Mouse (Mus musculus): Measurements from ENCODE around the gene Chil4. TPM values are rescaled to one million over a fixed set of nuclear protein-coding genes. Genes with fewer than 3 reads are reported as not detected.
"Not testable (repeated sequence)": the region's sequence is repeated elsewhere in the genome, so short reads cannot be mapped to it uniquely, and the experiment has no call there.

The Chil4 gene
- total RNA-seq (2021), result not detected
- long read RNA-seq, experiment 1, result 0 reads
- long read RNA-seq, experiment 2, result 0 reads

DNA sequence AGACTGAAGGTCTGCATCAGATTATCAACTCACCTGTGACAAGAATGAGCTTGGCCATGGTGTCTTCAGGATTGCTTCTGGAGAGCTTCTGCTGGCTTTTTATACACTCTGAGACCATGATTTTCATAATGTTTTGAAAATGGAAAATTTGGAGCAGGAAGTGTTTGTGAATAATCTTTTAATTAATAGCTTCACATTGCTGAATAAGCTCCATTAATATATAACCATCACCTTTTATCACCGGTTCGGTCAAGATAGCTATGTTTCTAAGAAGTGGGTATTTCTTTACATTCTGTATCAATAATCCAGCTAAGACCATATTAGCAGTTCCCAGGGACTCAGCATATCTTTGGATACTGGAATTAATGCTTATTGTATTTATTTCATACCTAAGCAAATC is at the start of gene Chil4:
TSS of gene Chil4 (minus strand) at position 101 of the 400 bp plus-strand sequence.
- DNase-seq (ENCODE audit: low spot score in 2 of 2), result no peak
- intact Hi-C loops (cut with DNase I), result no loop called here

DNA sequence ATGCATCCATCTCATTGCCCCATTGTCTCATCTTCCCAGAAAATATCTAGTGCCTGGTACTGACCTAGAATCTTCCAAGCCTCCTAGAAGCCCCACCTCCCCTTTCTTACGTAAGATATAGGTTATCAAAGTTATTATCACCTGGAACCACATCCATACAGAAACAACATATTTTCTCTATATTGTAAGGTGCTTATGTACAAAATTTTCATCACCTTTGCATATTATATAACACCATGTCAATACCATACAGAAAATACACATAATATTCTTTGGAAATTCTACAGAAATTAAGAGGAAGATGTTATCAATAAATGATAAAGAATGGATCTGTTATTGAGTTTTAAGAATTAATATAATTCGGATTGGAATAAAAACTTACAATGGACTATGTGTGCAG is 46.5 kb upstream of the Chil4 start:
- intact Hi-C loops (cut with DNase I), result no loop called here

DNA sequence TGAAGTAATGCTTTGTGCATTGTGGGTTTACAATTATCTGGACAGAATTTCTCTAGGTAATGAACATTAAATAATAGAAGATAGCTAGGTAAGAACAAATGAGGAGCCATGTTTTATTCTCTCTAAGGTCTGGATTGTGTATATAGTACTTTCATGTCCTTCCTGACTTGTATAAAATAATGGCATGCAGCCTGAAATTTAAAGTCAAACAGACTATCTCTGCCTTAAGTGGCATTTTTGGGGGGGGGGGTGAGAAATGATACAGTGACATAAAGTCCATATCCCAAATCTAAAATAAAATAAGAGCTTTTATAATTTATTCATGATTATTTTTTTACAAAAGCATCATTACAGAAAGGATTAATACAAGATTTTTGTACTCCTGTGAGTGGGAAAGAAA is 45.5 kb upstream of the Chil4 start:
- DNase-seq (ENCODE audit: low spot score in 2 of 2), result no peak
- intact Hi-C loops (cut with DNase I), result no loop called here

More for the DNA sequence above, 46.5 kb upstream of the Chil4 start:
- DNase-seq (ENCODE audit: low spot score in 2 of 2), result no peak

DNA sequence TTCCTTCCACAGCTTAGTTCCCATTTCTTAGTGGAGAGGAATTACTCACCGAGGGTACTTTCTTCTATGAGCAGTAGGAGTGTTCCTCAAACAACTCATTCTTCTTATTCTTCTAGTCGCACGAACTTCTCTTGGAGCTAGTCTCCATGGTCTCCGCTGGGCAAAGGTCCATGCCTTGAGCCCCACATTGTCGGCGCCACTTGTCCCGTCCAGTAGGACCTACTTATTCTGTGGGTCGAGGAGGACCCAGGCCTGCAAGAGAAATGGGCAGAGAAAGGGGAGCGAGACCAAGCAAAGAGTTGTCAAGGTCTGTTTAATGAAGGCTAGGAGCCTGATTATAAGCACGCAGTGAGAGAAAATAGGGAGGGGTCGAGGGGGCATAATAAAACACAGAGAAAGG is 37.8 kb upstream of the Chil4 start:
- intact Hi-C loops (cut with DNase I); DNase-seq (ENCODE audit: low spot score in 2 of 2): not testable (repeated sequence)

DNA sequence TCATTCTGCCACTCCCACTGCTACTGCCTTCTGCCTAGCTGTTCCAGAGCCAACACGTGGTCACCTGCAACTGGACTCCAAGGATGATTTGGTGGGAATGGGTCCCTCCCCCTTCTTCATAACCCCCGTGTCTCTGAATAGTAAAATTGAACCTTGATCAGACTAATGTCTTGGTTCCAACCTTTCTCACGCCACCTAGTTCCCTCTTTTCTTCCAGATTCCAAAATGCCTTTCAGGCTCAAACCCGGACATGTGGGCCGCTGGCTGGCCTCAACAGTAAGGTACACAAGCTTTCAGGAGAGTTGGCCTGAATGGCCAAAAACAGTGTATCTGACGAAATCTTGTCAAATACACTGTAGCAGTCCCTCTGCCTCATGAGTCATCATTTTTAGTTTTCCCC is 33.4 kb upstream of the Chil4 start:
- no peak for DNase-seq (ENCODE audit: low spot score in 2 of 2)
- intact Hi-C loops (cut with DNase I), result no loop called here

DNA sequence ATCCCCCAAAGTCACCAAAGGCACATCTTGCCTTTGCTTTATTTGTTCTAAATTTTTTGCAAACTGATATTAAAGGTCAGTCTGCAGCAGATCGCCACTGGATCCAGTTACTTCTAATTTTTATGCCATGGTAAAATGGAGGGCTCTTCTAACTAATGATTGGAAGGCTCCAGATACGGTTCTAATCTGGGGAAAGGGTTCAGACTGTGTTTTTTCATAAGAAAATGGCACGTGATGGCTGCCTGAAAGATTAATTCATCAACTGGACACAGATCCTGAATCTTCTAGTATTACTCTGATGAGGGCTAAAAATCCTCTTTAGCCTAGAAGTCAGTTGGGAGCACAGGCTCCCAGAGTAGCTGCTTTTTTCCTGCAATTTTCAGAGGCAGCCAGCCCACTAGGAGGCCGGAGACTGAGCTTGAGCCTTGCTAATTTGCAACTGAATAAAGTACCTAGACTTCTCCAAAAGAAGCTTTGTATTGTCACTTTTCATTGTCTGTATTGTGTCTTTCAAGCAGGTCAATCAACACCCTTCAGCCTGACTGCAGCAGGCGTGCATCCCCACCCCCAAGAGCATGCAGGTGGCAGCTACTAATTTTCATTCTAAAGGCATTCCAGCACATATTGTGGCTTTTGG is 31.6 kb upstream of the Chil4 start:
- intact Hi-C loops (cut with DNase I); DNase-seq (ENCODE audit: low spot score in 2 of 2): not testable (repeated sequence)

DNA sequence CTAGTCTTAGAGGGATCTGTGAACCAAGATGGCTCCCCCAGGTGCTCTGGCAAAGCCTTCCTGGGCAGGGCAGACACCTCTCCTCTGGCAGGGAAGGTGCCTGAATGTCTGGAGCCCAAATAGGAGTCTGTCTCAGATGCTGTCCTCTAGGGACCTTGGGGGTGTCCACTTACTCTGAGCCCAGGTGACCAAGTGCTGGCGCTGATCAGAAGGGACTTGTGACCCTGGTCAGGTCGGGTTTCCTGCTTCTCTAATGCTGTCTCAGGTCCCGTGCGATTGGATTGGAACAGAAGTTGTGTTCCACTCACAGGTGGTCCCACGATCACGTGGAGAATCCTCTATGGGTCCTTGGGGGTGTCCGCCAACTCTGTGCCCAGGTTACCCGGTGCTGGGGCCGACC is 28.1 kb upstream of the Chil4 start:
- DNase-seq (ENCODE audit: low spot score in 2 of 2); intact Hi-C loops (cut with DNase I): not testable (repeated sequence)

DNA sequence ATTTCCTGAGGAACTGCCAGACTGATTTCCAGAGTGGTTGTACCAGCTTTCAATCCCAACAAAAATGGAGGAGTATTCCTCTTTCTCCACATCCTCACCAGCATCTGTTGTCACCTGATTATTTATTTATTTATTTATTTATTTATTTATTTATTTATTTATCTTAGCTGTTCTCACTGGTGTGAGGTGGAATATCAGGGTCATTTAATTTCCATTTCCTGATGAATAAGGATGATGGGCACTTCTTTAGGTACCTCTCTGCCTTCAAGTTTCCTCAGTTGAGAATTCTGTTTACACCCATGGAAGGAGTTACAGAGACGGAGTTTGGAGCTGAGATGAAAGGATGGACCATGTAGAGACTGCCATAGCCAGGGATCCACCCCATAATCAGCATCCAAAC is 20.9 kb upstream of the Chil4 start:
- intact Hi-C loops (cut with DNase I), result not testable (repeated sequence)

DNA sequence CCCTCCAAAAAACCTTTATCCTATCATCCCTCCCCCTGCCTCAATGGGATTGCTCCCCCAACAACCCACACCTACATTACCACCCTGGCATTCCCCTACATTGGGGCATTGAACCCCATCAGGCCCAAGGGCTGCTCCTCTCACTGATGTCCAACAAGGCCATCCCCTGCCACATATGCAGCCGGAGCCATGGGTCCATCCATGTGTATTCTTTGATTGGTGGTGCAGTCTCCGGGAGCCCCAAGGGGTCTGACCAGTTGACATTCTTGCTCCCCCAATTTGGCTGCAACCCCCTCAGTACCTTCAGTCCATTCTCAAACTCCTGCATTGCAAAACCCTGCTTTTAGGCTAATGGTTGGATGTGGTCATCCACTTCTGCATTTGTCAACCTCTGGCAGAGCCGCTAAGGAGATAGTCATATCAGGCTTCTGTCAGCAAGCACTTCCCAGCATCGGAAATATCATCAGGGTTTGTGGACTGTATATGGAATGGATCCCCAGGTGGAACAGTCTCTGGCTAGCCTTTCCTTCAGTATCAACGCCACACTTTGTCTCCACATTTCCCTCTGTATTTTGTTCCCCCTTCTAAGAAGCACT is 20.0 kb upstream of the Chil4 start:
- intact Hi-C loops (cut with DNase I), result no loop called here
- no peak for DNase-seq (ENCODE audit: low spot score in 2 of 2)

More for the DNA sequence above, 20.9 kb upstream of the Chil4 start:
- not testable (repeated sequence) for DNase-seq (ENCODE audit: low spot score in 2 of 2)

DNA sequence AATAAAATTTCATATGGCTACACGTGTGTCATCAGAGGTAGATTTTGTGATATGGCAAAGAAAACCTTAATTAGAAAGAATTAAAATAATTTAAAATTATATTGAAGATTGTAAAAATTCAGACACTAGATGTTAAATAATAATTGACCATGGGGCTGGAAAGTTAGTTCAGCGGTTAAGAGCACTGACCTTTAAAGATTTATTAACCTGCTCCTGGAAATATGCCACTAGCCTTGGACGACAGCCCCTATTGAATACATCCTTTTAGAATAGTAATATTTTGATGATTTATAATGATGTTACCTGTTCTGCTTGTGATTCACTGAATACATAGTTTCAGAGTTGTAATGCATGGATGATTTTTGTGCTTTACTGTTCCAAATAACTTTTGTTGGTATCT is 4.1 kb upstream of the Chil4 start:
- intact Hi-C loops (cut with DNase I), result not testable (repeated sequence)

DNA sequence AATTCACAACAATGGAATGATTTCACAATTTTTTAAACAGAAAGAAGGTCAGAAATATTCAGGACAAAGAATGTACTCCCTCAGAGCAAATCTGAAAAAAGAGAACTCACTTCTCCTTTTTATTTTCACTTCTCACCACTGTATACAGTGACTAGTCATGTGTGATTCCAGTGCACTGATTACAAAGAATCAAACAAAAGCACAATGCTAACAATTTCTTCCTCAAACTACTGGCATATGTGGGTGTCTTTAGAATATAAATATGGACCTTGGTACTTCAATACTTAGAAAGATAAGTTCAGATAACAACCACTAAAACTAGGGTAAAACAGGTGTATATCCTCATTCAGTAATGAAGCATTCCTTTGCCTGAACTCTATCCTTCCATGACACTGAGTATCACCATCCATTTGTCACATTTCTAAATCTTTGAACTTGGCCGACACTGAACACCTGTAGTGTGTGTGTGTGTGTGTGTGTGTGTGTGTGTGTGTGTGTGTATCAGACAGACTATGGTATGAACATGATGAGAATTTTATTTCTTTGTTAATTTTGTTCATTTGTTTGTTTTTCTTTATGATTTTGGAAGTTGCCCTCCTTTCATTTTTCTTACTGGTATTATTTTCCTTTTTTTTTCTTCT is 2.4 kb upstream of the Chil4 start:
- no peak for DNase-seq (ENCODE audit: low spot score in 2 of 2)
- intact Hi-C loops (cut with DNase I), result no loop called here

More for the DNA sequence above, 4.1 kb upstream of the Chil4 start:
- DNase-seq (ENCODE audit: low spot score in 2 of 2), result not testable (repeated sequence)

DNA sequence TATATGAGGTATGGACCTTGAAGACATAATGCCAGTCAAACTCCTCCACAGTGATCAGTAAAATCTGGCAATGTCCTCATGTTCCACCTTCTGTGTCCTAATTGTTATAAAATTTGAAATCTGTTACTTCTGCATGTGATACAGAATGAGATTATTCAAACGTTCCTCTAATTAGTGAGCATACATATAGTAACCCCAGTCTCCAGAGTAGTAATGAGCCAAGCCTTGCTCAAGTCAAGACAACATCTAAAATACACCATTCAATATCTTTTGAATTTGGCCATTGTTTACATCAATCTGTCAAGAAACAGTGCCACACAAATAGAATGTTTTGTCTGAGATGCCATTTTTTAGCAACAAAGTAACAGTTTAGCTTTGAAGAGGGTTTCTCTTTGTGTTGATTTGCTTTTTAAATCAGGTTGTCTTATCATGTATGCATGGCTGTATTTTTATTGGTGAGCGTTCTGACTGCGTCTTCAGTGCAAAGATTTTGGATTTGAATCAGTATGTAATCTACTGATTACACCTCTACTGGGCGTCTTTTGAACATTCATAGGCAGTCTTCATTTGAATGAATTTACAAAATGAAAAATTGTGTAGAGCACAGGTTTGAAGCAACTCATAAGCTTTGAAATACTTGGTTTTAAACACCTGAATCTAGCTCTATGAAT is 888 bp downstream of the Chil4 start:
- intact Hi-C loops (cut with DNase I); DNase-seq (ENCODE audit: low spot score in 2 of 2): not testable (repeated sequence)

DNA sequence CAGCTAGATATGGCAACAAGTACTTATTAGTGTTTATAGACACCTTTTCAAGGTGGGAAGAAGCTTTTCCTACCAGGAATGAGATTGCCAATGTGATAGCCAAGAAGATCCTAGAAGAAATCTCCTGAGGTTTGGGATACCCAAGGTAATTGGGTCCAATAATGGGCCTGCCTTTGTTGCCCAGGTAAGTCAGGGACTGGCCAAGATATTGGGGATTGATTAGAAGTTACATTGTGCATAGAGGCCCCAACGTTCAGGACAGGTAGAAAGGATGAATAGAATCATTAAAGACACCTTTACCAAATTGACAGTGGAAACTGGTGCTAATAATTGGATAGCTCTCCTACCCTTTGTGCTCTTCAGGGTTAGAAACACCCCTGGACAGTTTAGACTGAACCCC is 21.3 kb downstream of the Chil4 start:
- DNase-seq (ENCODE audit: low spot score in 2 of 2); intact Hi-C loops (cut with DNase I): not testable (repeated sequence)

DNA sequence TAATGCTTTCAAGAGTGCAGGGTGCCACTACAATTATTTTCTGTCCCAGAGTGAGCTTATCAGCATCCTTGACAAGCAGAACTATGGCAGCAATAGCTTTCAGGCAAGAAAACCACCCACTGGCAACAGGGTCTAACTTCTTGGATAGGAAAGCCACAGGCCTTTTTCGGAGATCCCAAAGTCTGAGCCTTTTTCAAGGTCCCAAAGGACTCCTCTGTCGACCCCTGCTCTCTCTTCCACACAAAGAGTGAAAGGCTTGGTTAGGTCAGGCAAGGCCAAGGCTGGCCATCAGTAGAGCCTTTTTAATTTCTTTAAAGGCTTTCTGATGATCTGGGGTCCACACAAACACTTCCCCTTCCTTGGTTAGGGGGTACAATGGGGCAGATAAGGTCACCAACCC is 22.1 kb downstream of the Chil4 start:
- intact Hi-C loops (cut with DNase I); DNase-seq (ENCODE audit: low spot score in 2 of 2): not testable (repeated sequence)

DNA sequence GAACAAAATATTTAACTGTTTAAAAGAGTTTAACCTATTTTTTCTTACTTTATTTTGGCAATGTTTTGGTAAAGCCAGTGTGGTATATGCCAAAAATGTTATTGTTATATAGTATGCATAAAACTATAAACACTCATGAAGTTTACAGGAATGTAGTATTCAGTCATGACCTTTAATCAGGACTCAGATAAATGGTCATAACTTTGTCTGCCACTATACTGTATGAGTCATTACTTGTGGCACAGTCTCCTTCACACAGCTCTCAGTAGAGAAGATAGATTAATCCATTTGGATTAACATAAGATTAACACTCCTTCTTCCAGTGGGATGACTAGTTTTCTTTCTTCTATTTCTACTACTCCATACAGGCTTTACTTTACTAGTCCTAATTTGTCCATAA is 23.0 kb downstream of the Chil4 start:
- intact Hi-C loops (cut with DNase I), result no loop called here
- no peak for DNase-seq (ENCODE audit: low spot score in 2 of 2)

DNA sequence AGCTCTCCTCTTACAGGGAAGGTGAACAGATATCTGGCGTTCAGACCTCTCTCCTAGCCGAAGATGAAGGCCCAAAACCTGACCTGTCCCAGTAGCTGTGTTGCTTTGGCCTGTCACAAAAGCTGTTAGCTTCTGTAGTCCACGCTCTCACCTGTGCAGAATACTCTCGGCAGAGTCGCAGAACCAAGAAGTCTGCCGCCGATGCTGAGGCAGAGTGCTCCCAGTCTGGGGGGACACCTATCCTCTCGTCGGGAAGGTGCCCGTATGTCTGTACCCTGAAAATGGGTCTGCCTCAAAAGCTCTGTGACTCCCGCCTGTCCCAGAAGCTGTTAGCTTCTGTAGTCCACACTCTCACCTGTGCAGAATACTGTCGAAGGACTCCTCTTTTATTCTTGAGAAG is 23.8 kb downstream of the Chil4 start:
- intact Hi-C loops (cut with DNase I), result no loop called here
- DNase-seq (ENCODE audit: low spot score in 2 of 2), result no peak

DNA sequence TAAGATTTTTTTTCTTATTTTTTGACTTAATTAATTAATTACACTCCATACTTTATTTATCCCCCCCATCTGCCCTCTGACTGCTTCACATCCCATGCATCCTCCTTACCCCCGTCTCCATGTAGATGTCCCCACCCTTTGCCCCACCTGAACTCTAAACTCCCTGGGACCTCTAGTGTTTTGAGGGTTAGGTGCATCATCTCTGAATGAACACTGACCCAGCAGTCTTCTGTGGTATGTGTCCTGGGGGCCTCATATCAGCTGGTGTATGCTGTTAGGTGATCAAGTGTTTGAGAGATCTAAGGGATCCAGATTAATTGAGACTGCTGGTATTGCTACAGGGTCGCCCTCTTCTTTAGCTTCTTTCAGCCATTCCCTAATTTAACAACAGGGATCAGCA is 31.3 kb downstream of the Chil4 start:
- DNase-seq (ENCODE audit: low spot score in 2 of 2), result no peak
- intact Hi-C loops (cut with DNase I), result no loop called here

DNA sequence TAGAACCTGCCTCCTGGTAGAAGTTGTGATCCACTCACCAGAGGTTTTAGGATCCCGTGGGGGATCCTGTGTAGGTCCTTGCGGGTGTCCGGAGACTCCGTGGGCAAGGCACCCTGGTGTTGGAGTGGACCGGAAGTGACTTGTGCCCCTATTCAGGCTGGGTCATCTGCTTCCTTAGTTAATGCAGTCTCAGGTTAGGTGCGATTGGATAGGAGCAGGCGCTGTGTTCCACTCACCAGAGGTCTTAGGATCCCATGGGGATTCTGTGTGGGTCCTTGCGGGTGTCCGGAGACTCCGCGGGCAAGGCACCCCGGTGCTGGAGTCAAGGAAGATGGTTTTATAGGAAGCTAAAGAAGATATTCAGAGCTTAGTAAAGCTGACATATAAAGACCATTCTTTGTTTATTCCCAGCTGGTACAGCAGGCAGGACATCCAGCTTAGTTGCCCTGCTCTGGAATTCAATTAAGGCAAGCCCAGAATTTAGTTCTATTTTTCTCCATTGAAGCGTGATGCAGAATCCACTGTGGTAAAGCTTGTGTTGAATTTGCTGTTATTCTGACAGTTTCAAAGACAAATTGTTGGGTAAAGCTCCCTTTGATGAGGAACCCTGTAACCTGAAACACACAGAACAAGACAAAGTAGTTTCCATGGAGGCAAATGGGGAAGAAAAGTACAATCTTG is 41.7 kb downstream of the Chil4 start:
- DNase-seq (ENCODE audit: low spot score in 2 of 2), result no peak
- intact Hi-C loops (cut with DNase I), result no loop called here

DNA sequence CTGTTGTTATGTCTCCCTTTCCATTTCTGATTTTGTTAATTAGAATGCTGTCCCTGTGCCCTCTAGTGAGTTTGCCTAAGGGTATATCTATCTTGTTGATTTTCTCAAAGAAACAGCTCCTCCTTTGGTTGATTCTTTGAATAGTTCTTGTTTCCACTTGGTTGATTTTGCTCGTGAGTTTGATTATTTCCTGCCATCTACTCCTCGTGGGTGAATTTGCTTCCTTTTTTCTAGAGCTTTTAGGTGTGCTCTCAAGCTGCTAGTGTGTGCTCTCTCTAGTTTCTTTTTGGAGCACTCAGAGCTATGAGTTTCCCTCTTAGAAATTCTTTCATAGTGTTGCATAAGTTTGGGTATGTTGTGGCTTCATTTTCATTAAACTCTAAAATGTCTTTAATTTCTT is 44.3 kb downstream of the Chil4 start:
- not testable (repeated sequence) for DNase-seq (ENCODE audit: low spot score in 2 of 2)

DNA sequence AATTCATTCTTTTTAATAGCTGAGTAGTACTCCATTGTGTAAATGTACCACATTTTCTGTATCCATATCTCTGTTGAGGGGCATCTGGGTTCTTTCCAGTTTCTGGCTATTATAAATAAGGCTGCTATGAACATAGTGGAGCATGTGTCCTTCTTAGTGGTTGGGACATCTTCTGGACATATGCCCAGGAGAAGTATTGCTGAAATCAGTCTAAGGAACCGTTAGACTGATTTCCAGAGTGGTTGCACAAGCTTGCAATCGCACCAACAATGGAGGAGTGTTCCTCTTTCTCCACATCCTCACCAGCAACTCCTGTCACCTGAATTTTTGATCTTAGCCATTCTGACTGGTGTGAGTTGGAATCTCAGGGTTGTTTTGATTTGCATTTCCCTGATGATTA is 46.8 kb downstream of the Chil4 start:
- intact Hi-C loops (cut with DNase I); DNase-seq (ENCODE audit: low spot score in 2 of 2): not testable (repeated sequence)

More for the DNA sequence above, 44.3 kb downstream of the Chil4 start:
- intact Hi-C loops (cut with DNase I), result not testable (repeated sequence)
